Mouse (Mus musculus): ENCODE data around the gene Pom121l2. TPM values are rescaled to one million over a fixed set of nuclear protein-coding genes. Genes with fewer than 3 reads are reported as not detected.

The Pom121l2 gene
- polyA plus RNA-seq (2015; fragmentation: Nextera tagmentation; extraction: Ambion mirVana) = 0.29 TPM in 2 replicates

DNA sequence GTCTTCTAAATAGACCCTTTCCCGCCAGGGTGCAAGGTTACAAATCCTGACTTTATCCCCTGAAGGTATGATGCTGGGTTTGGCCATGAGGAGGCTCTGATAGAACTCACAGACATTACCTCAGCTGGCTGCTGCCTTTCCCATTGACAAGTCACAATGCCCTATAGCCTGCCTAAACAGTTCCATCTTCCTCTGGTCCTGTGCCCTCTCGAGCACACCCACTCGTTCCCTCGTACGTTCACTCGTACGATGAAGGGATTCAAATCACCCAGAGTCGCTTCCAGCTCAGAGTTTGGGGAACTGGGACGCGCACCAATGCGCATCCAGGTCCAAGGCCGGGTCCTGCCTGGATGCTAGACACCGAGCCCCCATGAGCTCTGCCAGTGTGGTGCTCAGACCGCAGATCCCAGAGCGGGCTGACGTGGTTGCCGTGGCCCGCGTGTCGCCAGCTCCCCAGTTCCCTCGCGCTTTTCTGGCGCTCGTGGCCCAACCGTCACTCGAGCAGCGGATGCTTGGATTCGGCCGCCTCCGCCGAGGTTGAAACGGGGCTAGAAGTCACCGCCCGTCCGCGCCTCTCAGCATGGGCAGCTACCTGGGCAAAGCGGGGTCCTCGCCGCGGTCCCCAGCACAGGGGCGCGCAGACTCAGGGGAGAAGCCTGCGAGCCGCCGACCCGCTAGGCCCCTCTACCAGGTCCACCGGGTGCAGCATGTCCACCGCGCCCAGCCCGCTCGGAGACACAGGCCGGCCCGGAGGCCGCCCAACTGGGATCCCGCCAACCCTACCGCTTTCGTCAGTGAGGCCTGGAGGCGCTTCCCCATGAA lies at the start of gene Pom121l2:
Pom121l2 (plus strand) TSS at position 214 of the 822 bp plus-strand sequence.
- Histone ChIP-seq H3K4me1 (peaks cover 13% of the 10 kb centered on the region), H3K4me3 (replicated peaks) (peak within 1 kb of the TSS; percentile 56), H3K9ac (peak within 1 kb of the TSS; percentile 55), H3K27ac (replicated peaks) (no peak within 1 kb of the TSS), H3K4me2 (replicated peaks) (peak within 1 kb of the TSS; percentile 97), H3K36me3 (no peaks in the 10 kb centered on the region), H3K9me3 (replicated peaks) (no peaks in the 10 kb centered on the region), H3K27me3 (peaks cover 44% of the 10 kb centered on the region)
- WGBS = under 1% methylated on average over 58 of the region's 58 CpGs
- ATAC-seq (ENCODE audit: insufficient number of reproducible peaks, low FRiP score, low TSS enrichment, low read depth) = peak; percentile 83

DNA sequence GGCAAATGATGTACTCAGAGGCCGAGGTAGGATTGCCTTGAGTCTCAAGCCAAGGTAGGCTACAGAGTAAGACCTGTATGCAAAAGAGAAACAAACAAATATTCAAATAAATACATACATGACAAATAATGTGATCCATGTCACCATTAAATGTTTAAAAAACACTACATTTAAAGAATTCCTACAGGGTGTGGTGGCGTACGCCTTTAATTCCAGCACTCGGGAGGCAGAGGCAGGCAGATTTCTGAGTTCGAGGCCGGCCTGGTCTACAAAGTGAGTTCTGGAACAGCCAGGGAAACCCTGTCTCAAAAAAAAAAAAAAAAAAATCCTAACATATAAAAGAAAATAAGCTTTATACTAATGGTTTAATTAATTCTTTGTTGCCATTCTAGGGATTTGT lies 49.3 kb upstream of the Pom121l2 start:
- WGBS = 69% methylated on average over 6 of the region's 6 CpGs
- Histone ChIP-seq H3K36me3 (no peaks in the 10 kb centered on the region), H3K9me3 (replicated peaks) (no peaks in the 10 kb centered on the region)

DNA sequence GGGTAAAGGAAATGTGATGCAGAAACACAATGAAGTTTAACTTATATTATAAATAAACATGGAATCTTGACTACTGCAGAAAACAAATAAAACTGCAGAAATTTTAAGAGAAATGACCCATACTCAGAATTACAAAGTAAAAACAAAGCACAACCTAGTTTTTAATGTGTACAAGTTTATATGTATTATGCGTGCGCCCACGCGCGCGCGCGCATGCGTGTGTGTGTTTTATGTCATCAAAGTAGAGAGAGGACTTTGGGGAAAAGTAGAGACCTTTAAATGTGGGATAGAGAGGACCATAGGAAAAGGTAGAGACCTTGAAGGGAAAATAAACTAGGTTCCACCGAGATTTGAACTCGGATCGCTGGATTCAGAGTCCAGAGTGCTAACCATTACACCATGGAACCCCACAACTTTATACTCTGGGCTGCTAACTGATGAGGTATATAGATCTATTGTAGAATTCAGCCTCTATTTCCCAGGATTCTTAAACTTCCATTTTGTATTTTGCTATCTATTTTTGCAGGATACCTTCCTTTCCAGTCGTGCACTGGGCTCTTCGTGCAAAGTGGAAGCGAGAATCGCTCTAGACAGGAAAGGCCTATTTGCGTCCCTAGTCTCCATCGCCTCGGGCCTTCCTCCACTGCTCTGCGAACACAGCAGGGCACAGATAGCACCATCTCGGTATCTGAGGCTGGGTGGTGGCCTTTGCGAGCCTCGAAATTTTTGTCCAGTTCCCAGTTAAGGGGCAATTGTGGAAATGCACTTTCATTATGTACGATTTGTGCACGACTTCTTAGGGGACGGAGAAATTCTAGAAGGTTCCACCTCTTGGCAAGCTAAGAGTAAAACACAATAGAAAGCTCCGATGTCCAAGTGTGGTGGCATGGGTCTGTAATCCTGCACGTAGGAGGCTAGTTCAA lies 47.1 kb upstream of the Pom121l2 start:
- no peaks in the 10 kb centered on the region for H3K27me3 ChIP-seq
- H3K4me1 ChIP-seq = peaks cover 3% of the 10 kb centered on the region; the same call in 1 of the 2 replicates
- peak overlapping the region; percentile 24 for H3K4me3 ChIP-seq (replicated peaks)
- no peak overlapping the region for H3K27ac ChIP-seq (replicated peaks)
- ATAC-seq (ENCODE audit: insufficient number of reproducible peaks, low FRiP score, low TSS enrichment, low read depth) = no peak
- WGBS = 9% methylated on average over 28 of the region's 28 CpGs
- H3K36me3 ChIP-seq = no peaks in the 10 kb centered on the region
- no peaks in the 10 kb centered on the region for H3K9me3 ChIP-seq (replicated peaks)
- H3K9ac ChIP-seq = no peak overlapping the region
- H3K4me2 ChIP-seq (replicated peaks) = peak overlapping the region; percentile 39

More for the DNA sequence above, 49.3 kb upstream of the Pom121l2 start:
- peaks cover 3% of the 10 kb centered on the region; the same call in 1 of the 2 replicates for H3K4me1 ChIP-seq
- ATAC-seq (ENCODE audit: insufficient number of reproducible peaks, low FRiP score, low TSS enrichment, low read depth) = no peak
- no peak overlapping the region for H3K27ac ChIP-seq (replicated peaks)
- no peak overlapping the region for H3K9ac ChIP-seq
- H3K4me3 ChIP-seq (replicated peaks) = no peak overlapping the region
- H3K4me2 ChIP-seq (replicated peaks) = no peak overlapping the region
- H3K27me3 ChIP-seq = no peaks in the 10 kb centered on the region

DNA sequence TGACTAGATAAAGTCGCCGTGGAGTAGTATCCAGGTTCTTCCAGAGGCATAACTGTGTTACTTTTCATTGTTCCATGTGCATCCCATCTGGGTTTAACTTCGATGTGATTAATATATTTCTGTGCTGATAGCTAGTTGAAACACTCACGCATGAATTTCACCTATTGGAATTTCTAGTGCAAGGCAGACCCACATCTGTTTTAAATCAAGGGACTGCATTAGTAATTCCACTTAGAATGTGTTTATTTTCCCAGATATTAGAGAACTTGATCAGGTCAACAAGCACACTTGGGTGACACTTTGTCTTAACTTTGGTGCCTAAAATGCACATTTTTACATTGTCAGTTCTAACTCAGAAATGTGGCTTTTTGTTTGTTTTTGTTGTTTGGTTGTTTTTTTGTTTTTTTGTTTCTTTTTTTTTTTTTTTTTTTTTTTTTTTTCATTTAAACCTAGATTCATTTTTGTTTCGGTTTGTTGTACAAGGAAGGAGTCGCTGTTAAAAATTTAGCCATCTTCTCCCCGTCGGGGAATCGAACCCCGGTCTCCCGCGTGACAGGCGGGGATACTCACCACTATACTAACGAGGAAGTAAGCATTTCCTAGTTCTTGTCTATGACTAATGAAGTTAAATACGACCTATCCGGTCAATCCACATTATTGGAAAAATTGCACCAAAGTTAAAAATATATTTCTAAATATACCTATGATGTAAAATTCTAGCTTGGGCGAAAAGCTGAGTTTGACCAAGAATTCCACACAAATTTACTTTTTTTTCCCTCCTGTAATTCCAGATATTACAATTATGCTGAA lies 45.8 kb upstream of the Pom121l2 start:
- H3K9ac ChIP-seq = no peak overlapping the region
- no peaks in the 10 kb centered on the region for H3K36me3 ChIP-seq
- H3K4me3 ChIP-seq (replicated peaks) = no peak overlapping the region
- no peaks in the 10 kb centered on the region for H3K9me3 ChIP-seq (replicated peaks)
- 11% methylated on average over 17 of the region's 17 CpGs for WGBS
- no peak overlapping the region for H3K4me2 ChIP-seq (replicated peaks)
- peaks cover 3% of the 10 kb centered on the region; the same call in 1 of the 2 replicates for H3K4me1 ChIP-seq
- H3K27ac ChIP-seq (replicated peaks) = no peak overlapping the region
- no peak for ATAC-seq (ENCODE audit: insufficient number of reproducible peaks, low FRiP score, low TSS enrichment, low read depth)
- no peaks in the 10 kb centered on the region for H3K27me3 ChIP-seq

DNA sequence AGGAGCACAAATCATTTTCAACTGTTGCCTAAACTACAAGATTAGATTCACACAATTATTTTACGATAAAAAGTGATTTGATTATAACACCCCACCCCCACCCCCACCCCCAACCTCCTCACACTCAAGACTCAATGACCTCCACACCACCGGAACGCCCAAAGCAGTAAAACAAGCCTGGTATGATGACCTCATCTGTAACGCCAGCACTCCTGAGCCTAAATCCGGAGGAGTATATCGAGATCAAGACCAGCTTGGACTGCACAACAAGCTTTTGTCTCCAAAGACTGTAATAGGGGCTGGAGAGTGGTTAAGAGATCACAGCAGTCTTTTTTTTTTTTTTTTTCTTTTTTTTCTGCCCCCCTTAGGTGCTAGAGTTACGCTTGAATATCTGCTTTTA lies 45.2 kb upstream of the Pom121l2 start:
- Histone ChIP-seq H3K9me3 (replicated peaks) (no peaks in the 10 kb centered on the region), H3K4me3 (replicated peaks) (peak overlapping the region; percentile 21), H3K36me3 (no peaks in the 10 kb centered on the region), H3K27me3 (no peaks in the 10 kb centered on the region), H3K27ac (replicated peaks) (no peak overlapping the region), H3K9ac (no peak overlapping the region), H3K4me1 (peaks cover 3% of the 10 kb centered on the region; the same call in 1 of the 2 replicates), H3K4me2 (replicated peaks) (peak overlapping the region; percentile 24; the same call in 1 of the 2 replicates)
- no peak for ATAC-seq (ENCODE audit: insufficient number of reproducible peaks, low FRiP score, low TSS enrichment, low read depth)
- WGBS = 7% methylated on average over 7 of the region's 7 CpGs

DNA sequence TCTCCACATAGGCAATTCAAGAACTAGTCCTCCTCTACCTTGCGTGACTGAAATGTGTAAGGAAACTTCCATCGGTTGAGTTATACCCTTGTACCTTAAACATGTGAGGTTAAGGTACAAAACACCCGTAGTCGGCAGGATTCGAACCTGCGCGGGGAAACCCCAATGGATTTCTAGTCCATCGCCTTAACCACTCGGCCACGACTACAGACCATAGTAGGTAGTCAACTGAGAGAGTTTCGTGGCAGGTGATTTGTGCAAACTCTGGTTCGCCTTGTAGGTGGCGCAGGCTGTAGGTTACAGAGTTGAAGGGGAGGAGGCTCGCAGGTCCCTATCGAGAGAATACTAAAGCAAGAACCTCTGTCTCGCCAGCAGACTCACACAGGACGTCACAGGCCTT lies 44.0 kb upstream of the Pom121l2 start:
- no peak overlapping the region for H3K9ac ChIP-seq
- no peak for ATAC-seq (ENCODE audit: insufficient number of reproducible peaks, low FRiP score, low TSS enrichment, low read depth)
- H3K27me3 ChIP-seq = no peaks in the 10 kb centered on the region
- H3K9me3 ChIP-seq (replicated peaks) = no peaks in the 10 kb centered on the region
- WGBS = 6% methylated on average over 17 of the region's 17 CpGs
- peaks cover 3% of the 10 kb centered on the region; the same call in 1 of the 2 replicates for H3K4me1 ChIP-seq
- H3K4me2 ChIP-seq (replicated peaks) = peak overlapping the region; percentile 24
- no peaks in the 10 kb centered on the region for H3K36me3 ChIP-seq
- H3K4me3 ChIP-seq (replicated peaks) = peak overlapping the region; percentile 23
- H3K27ac ChIP-seq (replicated peaks) = no peak overlapping the region

DNA sequence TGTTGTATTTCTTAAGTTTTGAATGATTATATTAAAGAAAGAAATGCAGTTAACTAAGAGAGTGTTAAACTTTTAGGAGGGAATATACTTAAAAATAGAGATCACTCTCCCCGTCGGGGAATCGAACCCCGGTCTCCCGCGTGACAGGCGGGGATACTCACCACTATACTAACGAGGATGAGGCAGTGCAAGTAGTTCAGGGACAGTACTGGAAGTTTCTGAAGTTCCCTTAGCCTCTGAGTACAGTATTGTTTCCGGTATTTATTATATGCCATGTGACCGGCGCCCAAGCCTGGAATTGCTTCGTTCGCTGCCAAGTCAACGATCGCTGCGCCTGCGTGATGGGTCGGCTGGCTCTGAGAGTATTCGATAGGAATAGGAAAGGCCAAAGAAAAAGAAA lies 40.8 kb upstream of the Pom121l2 start:
- Histone ChIP-seq H3K9ac (no peak overlapping the region), H3K4me3 (replicated peaks) (peak overlapping the region; percentile 53), H3K4me1 (no peaks in the 10 kb centered on the region), H3K27me3 (no peaks in the 10 kb centered on the region), H3K4me2 (replicated peaks) (peak overlapping the region; percentile 61), H3K9me3 (replicated peaks) (no peaks in the 10 kb centered on the region), H3K27ac (replicated peaks) (peak overlapping the region; percentile 35), H3K36me3 (no peaks in the 10 kb centered on the region)
- under 1% methylated on average over 19 of the region's 19 CpGs for WGBS
- ATAC-seq (ENCODE audit: insufficient number of reproducible peaks, low FRiP score, low TSS enrichment, low read depth) = peak; percentile 90

DNA sequence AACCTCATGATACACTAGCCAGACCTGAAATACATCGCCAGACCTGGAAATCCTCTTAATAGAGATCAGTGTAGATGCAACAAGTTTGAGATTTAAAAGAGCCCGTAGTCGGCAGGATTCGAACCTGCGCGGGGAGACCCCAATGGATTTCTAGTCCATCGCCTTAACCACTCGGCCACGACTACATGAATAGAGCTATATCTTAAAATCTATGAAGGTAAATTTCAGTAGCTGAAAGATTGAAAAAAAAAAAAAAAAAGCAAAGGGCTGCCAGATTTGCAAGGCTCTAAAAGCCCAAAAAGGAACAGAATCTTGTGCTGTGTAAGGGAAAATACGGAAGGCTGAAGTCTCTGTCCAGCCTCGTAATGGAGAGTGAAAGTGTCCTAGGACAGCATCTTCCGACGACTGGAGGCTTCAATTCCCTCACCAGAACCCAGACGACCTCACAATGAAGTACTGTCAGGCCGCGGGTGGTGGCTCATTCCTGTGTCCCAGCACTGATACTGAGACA lies 40.1 kb upstream of the Pom121l2 start:
- no peaks in the 10 kb centered on the region for H3K27me3 ChIP-seq
- no peaks in the 10 kb centered on the region for H3K36me3 ChIP-seq
- ATAC-seq (ENCODE audit: insufficient number of reproducible peaks, low FRiP score, low TSS enrichment, low read depth) = peak; percentile 65
- H3K4me1 ChIP-seq = no peaks in the 10 kb centered on the region
- H3K27ac ChIP-seq (replicated peaks) = peak overlapping the region; percentile 44
- peak overlapping the region; percentile 37 for H3K9ac ChIP-seq
- H3K4me3 ChIP-seq (replicated peaks) = peak overlapping the region; percentile 53
- WGBS = under 1% methylated on average over 16 of the region's 16 CpGs
- no peaks in the 10 kb centered on the region for H3K9me3 ChIP-seq (replicated peaks)
- peak overlapping the region; percentile 61 for H3K4me2 ChIP-seq (replicated peaks)

DNA sequence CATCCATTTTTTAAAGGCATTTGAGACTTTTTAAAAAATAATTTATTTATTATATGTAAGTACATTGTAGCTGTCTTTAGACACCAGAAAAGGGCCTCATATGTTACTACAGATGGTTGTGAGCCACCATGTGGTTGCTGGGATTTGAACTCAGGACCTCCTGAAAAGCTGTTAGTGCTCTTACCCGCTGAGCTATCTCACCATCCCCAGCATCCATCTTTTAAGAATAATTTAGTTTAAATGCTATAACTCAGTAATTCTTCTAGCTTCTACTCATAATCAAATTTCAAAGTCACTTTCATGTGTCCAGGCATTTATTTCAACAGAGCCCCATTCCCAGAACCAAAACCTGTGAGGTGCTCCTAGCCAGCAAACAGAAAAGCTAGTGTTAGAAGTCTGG lies 37.4 kb upstream of the Pom121l2 start:
- H3K9me3 ChIP-seq (replicated peaks) = no peaks in the 10 kb centered on the region
- 83% methylated on average over 1 of the region's 1 CpGs for WGBS
- no peak overlapping the region for H3K27ac ChIP-seq (replicated peaks)
- no peak overlapping the region for H3K9ac ChIP-seq
- peaks cover 3% of the 10 kb centered on the region; the same call in 1 of the 2 replicates for H3K4me1 ChIP-seq
- H3K36me3 ChIP-seq = no peaks in the 10 kb centered on the region
- H3K4me3 ChIP-seq (replicated peaks) = no peak overlapping the region
- no peaks in the 10 kb centered on the region for H3K27me3 ChIP-seq
- no peak overlapping the region for H3K4me2 ChIP-seq (replicated peaks)
- no peak for ATAC-seq (ENCODE audit: insufficient number of reproducible peaks, low FRiP score, low TSS enrichment, low read depth)

DNA sequence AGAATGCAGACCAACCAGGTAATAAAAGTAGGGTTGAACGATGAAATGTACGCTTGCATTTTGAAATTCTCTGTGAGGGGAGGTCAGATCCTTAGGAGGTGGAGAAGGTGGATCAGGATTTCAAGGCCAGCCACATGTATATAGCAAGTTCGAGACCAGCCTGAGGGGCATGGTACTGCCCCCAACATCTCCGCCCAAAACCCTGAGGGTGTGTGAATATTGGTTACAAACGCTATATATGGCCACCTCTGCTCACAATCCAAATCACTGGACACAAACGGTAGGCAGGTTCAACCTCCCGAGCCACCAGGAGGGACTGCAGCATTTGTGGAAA lies 36.4 kb upstream of the Pom121l2 start:
- Histone ChIP-seq H3K27me3 (no peaks in the 10 kb centered on the region), H3K4me2 (replicated peaks) (peak overlapping the region; percentile 75), H3K9ac (no peak overlapping the region; the same call in 1 of the 2 replicates), H3K4me1 (peaks cover 3% of the 10 kb centered on the region; the same call in 1 of the 2 replicates), H3K36me3 (peaks cover under 1% of the 10 kb centered on the region; the same call in 1 of the 2 replicates), H3K9me3 (replicated peaks) (no peaks in the 10 kb centered on the region), H3K27ac (replicated peaks) (no peak overlapping the region; the same call in 1 of the 2 replicates), H3K4me3 (replicated peaks) (peak overlapping the region; percentile 76)
- no peak; the same call in 1 of the 2 replicates for ATAC-seq (ENCODE audit: insufficient number of reproducible peaks, low FRiP score, low TSS enrichment, low read depth)
- 1% methylated on average over 7 of the region's 7 CpGs for WGBS

Measured in embryonic facial prominence, embryonic 15.5 days (tissue).